Mouse (Mus musculus): ENCODE results near the gene Dmrtc2. TPM values are rescaled to one million over a fixed set of nuclear protein-coding genes. Genes with fewer than 3 reads are reported as not detected.
A peak's percentile ranks its signal among the peaks of the same experiment; 100 is the strongest.
"Not testable (repeated sequence)": the region's sequence is repeated elsewhere in the genome, so short reads cannot be mapped to it uniquely, and the experiment has no call there.

The Dmrtc2 gene
- not detected for total RNA-seq (2021)

DNA sequence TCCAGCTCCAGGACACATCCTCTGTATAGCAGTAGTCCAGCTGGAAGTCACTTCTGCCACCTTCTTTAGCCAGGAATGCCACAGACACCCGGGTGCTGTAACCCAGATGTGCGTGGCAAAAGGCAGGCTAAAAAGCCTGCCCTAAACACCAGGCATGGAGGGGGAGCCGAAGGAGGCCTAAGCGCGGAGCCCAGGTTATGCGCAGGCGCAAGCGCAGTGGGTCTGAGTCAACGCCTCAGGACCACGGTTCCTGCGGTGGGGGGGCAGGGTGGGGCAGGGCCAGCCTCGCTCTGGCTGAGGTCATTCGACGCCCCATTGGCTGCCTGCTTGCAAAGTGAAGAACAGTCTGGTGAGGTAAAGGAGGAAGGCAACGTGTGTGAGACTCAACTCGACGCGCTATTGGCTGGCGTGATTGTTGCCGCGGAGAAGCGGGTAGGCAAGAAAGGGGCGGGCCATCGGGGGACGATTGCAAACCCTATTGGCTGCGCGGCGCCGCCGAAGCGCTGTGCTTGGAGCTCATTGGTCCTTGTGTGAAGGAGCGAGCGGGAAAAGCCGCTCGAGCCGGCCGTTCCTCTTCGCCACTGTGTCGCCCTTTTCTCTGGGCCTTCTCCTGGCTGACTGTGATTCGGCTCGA, at the start of gene Dmrtc2, which contains the start of gene Lypd4:
Gene Dmrtc2, plus strand, starts transcription at position 526 of the 634 bp plus-strand sequence.
Gene Lypd4, minus strand, starts transcription at position 410 of the 634 bp plus-strand sequence.
- no peak for DNase-seq (ENCODE audit: extremely low spot score in 1 of 2, low spot score in 1 of 2)

DNA sequence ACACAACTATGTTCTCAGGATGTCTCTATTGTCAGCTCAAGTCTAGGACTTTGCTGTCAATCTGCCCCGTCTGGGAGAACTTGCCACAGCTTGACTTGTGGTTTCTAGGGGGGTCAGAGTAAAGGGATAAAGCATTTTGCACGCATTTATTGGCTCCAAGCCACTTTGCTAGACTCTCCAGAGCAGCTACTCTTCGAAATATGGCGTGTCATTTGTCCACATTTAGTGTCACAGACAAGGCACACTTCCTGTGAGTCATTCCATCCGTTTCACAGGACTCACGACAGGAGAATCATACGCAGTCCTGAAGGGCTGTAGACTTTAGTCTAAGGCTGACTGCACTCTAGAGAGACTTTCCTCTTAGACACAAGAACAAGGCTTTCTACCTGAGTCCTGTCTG, 45.4 kb upstream of the Dmrtc2 start:
- no peak for DNase-seq (ENCODE audit: extremely low spot score in 1 of 2, low spot score in 1 of 2)

DNA sequence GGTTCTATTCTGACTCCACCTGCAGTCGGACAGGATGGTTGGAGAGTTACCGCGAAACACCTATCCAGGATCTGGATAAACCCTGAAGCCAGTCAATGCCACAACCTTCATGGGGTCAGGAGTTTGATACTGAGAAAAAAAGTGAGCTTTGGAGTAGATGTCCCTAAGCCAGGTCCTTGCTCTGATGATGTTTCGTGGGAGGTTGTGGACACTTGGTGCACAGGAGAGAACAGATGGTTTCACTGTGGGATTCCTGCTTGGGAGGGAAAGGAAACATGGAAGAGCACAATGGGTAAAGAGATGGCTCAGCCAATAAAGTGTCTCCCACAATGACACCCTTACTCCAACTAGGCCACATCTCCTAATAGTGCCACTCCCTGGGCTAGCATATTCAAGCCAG, 42.7 kb upstream of the Dmrtc2 start:
- no peak for DNase-seq (ENCODE audit: extremely low spot score in 1 of 2, low spot score in 1 of 2)

DNA sequence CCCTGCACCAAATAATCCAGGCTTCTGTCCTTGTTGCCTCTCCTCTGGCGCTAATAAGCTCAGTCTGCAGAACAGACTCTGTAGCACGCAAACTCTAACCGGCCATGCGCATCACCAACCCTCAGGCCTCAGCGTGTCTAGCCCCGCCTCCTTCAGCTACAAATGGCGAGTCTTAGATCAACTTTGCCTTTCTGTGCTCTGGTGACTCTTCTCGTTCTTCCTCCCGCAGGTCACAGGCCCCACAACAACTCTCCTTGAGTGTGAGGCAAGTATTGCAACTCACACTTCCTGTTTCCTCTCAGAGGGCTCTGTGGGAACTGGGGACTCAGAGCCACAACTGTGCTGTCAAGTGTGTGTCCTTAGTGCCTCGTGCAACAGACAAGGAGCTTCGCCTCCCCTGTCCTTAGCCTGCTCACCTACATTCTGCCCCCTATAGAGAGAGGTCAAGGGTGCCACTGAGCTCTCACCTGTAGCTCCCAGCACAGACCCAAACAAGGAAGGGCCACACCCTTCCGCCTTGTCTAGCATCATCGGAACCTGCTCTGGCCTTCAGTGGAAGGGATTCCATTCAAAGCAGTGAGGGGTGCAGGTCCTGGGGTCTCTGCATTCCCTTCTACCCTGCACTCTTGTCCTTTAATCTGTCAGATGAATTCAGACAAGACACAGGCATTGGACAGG, 31.0 kb upstream of the Dmrtc2 start:
- not testable (repeated sequence) for DNase-seq (ENCODE audit: extremely low spot score in 1 of 2, low spot score in 1 of 2)

DNA sequence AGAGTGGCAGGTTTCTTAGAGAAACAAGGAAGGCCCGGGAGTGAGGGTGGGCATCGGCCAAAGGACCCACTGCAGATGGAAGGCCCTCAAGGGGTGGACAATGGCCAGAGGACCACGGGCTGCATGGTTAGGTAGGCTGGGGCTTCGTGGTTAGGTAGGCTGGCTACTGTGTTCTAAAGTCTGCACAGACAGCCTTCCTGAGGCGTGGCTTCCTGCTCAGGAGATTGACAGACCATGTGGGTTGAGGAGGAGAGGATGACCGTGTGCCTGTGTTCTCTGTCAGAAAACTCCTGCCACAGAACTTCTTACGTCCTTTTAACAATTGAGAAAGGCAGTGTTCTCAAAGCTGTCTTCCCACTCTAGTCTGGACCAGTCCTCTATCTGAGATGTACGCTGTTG, 30.4 kb upstream of the Dmrtc2 start:
- DNase-seq (ENCODE audit: extremely low spot score in 1 of 2, low spot score in 1 of 2) = no peak

DNA sequence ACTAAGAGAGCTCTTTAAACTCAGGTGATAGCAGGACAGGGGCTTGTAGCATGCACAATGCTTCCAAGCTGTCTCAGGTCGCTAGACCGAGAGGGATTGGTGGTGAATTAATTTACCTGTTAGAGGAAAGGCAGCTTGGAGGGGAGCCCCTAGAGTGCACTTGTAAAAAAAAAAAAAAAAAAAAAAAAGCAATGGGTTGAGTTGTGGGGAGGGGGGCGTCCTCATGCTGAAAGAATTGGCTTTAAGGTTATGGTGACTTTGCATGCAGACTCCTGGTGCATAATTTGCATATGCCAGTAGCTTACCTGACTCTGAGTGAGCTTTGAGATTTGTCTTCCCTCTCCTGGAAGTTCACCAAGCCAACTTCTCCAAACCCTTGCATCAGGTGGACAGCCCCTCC, 29.5 kb upstream of the Dmrtc2 start:
- DNase-seq (ENCODE audit: extremely low spot score in 1 of 2, low spot score in 1 of 2) = no peak

DNA sequence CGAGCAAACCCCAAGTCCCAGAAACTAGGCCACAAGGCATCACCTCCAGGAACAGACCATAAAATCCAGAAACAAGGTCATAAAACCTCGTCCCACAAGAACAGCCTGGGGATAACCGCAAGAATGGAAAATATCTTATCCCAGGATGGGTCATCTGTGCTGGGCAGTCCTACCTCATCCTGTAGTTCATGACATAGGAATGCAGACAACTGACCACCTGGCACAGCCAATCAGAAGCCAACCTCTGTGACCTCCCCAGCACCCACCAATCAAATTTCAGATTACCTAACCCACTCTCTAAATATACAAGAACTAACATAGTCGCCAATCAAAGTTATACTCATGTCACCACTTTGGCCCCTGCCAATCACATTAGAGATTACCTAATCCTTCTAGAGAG, 28.8 kb upstream of the Dmrtc2 start:
- no peak for DNase-seq (ENCODE audit: extremely low spot score in 1 of 2, low spot score in 1 of 2)

DNA sequence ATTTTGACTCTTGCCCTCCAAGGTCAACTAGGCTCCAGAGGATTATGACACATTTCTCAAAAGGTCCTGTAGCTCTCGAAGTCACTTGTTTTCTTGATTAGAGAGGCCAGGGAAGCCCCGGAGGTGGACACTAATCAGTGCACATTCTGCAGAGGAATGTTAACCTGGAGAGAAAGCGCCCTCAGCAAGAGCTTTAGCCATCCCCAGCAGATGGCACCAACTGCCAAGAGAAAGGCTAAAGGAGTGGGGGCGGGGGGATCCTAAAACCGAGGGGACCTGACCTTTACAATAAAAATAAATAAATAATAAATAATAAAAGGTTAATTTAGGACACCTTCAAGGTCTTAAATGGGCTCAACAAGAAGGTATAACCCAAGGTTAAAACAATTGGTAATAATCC, 25.7 kb upstream of the Dmrtc2 start:
- no peak for DNase-seq (ENCODE audit: extremely low spot score in 1 of 2, low spot score in 1 of 2)

DNA sequence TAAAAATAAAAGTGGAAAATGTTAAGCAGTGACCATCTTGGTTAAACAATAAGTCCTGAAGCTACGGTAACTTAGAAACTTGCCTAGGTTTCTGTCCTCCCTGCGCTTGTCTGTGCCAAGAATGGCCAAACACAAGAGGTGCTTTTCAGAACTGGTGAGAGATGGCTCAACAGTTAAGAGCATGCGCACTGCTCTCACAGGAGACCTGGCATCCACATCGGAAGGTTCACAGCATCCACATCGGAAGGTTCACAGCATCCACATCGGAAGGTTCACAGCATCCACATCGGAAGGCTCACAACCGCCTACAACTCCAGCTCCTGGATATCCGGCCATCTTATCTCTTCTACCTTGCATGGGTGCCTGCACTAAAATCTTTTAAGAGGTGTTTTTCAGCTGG, 24.7 kb upstream of the Dmrtc2 start:
- DNase-seq (ENCODE audit: extremely low spot score in 1 of 2, low spot score in 1 of 2) = no peak

DNA sequence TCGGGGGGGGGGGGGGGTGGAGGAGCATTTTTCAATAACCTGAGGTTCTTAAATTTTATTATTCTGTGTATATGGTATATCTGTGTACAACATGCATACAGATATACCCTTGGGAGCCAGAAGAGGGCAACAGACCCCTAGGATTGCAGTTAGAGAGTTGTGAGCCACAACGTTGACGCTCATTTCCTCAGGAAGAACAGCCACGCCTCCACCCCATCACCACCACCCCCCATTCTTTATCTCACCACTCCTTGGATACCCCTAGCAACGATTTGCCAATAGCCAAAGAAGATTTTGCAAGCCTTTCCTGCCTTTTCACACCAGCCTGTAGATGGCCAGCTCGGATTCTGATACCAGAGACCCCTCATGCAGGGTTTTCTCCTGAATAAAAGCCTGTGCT, 24.1 kb upstream of the Dmrtc2 start:
- DNase-seq (ENCODE audit: extremely low spot score in 1 of 2, low spot score in 1 of 2) = no peak

DNA sequence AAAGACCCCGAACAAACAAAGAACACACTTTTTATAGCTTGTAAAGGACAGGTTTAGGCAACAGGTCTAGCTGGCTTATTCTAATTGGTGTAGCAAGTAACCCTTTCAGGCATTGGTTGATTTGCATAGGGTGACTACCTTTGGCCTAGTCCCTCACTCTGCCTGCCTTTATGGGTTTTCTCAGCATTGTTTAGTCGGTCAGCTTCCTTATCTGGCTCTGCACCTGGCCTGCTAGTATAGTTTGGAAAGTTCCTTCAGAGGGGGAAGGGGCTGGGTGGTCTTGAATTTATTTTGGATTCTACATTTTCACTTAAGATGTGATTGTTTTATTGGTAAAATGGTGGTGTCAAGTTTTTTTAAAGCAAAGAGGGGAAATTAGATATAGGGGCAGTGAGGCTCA, 23.3 kb upstream of the Dmrtc2 start:
- DNase-seq (ENCODE audit: extremely low spot score in 1 of 2, low spot score in 1 of 2) = not testable (repeated sequence)

DNA sequence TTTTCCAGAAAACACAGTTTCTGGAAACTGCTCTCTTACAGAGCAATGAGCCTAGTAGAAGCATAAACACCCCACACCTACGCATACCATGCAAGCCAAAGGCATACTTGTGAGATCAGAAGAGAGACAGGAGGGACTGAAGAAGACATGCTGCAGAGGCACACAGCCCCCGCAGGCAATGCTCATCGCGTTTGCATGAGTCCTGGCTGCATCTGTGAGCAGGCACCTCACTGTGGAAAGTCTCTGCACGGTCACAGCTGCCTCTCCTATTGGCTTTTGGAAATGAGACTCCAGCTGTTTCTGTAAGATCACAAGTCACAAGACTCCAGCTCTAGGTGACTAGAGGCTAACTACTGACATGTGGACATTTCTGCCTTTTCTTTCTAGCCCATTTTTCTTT, 19.7 kb upstream of the Dmrtc2 start:
- peak in 1 of 2 experiments; percentile 10 for DNase-seq (ENCODE audit: extremely low spot score in 1 of 2, low spot score in 1 of 2)

DNA sequence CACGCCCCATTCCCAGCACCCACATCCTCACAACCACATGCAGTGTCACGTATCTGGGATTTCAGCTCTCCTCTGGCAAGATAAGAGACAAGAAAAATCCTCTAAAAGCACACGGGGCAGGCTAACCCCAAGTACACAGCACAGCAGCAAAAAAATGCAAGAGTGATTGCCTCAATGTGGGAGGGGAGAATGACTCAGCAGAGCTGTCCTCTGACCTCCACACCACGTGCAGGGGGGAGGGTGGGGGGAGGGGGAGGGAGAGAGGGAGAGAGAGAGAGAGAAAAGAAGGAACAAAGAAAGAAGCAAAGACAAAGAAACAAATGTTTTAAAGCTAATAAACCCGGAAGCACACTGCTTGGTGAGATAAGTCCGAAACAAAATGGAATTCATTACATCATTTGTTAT, 19.0 kb upstream of the Dmrtc2 start:
- DNase-seq (ENCODE audit: extremely low spot score in 1 of 2, low spot score in 1 of 2) = no peak

DNA sequence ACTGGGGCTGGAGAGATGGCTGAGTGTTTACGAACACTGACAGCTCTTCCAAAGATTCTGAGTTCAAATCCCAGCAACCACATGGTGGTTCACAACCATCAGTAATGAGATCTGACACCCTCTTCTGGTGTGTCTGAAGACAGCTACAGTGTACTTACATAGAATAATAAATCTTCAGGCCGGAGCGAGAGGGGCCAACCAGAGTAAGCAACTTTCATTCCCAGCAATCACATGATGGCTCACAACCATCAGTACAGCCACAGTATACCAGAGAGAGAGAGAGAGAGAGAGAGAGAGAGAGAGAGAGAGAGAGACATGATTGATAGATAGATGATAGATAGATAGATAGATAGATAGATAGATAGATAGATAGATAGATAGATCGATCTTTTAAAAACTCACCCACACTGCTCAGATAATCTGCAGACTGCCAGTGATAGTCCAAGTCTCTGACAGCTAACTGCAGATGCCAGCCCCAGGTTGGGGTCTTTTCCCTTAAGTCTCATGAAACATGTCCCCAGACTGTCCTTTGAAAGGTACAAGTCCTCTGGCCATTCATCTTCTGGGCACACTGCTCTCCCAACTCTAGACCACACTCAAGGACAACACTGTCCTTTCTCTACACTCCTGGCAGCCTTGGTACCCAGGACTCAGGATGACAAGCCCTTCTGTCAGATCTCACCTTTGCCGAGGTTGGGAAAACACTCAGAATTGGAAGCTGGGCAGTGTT, 18.1 kb upstream of the Dmrtc2 start:
- no peak for DNase-seq (ENCODE audit: extremely low spot score in 1 of 2, low spot score in 1 of 2)

DNA sequence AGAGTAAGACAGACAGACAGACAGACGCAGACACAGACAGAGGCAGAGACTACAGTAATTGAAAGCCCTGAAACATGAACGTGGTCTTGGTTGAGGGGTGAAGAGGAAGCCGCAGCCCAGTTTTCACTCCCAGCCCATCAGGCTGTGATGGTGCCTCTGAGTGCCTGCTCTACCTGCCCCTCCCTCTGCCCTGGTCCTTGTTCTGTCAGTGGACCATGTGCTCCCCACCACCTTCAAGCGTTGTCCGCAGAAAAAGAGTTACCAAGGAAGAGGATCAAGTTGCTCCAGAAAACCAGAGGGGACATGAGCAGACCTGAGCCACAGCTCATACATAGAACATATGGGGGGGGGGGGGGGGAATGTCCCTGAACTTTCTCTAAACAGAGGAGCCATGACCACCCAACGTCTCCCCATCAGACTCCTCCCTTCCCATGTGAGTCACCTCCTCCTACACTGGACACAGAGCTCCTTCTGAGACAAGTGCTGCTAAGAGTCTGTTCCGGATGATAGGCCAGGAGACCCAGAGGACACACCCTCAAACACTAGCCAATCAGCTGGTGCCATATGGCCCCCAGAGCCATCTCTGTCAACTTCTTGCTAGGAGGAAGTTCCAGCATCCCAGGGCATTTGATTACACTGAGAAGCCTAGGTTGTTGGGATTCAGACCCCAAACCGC, 17.2 kb upstream of the Dmrtc2 start:
- DNase-seq (ENCODE audit: extremely low spot score in 1 of 2, low spot score in 1 of 2) = no peak

DNA sequence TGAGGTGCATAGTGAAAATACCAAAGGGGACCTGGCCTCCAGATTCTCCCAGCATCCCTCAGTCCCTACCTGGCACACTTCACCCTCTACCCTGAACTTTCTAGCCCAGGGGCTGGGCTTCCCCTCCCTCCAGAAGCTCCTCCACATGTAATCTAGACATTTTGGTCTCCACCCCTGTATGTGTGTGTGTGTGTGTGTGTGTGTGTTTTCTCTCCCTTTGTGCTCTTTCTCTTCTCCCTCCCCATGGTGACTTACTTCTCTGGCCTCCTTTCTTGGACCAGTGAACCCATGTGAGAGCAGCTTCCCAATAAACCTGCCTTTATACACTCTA, 16.7 kb upstream of the Dmrtc2 start:
- no peak for DNase-seq (ENCODE audit: extremely low spot score in 1 of 2, low spot score in 1 of 2)

DNA sequence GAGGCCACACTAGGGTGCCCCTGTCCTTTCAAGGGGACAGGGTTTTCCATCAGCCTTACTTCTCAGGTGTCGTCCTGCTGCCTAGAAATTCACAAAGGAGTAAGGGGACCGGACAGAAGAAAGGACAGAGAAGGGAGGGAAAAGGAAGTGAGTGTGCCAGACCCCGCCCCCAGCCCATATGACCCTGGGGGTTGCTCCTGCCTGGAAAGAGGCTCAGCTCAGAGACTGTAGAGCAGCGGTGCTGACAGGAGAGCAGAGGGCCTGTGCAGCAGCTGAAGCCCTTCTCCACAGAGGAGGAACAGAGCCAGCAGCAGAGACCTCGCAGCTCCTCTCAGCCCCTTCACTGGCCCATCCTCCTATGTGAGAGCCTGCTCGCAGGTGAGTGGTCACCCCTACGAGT, 16.2 kb upstream of the Dmrtc2 start:
- no peak for DNase-seq (ENCODE audit: extremely low spot score in 1 of 2, low spot score in 1 of 2)

DNA sequence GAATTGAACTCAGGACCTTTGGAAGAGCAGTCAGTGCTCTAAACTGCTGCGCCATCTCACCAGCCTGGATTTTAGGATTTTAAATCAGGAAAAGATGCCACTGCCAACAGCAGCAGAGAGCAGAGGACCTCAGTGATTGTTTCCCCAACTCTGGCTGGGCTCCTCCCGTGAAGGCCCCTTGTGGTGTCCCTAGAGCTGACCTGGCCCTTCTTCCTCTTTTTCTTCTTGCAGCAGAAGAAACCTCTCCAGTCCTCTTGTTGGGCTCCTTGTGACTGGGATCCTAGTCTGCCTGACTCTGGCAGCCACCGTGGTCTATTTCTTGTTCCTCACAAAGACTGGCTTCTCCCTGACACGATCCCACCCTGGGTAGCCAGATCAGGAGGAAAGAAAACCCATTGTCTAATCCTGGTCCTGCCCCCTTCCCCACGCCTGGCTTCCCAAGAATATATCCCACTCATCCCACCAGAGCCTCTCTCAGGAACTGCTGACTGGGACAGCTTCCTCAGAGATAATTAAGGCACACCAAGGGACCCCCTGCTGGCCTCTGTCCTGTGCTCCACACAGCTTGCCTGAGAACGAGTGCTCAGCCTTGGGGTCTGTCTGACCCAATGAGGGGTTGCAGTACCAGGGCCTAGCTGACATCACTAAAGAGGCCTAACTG, 13.3 kb upstream of the Dmrtc2 start:
- DNase-seq (ENCODE audit: extremely low spot score in 1 of 2, low spot score in 1 of 2) = no peak

DNA sequence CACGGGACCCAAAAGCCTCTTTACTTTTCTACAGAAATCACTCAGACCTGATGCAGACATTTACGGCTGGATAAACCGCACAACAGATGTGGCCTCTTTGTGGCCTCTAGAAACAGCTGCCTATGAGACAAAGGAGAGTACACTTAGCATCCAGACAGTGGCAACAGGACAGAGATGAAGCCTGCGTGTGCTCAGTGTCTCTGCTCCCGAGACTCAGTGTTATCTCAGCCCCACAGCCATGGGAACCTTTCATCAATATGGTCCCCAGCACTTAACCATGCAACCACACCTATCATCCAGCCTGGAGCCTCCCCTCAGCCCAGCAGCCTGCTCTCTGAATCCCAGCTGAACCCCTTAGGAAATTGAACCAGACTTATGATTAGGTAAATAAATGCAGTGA, 10.6 kb upstream of the Dmrtc2 start:
- no peak for DNase-seq (ENCODE audit: extremely low spot score in 1 of 2, low spot score in 1 of 2)

DNA sequence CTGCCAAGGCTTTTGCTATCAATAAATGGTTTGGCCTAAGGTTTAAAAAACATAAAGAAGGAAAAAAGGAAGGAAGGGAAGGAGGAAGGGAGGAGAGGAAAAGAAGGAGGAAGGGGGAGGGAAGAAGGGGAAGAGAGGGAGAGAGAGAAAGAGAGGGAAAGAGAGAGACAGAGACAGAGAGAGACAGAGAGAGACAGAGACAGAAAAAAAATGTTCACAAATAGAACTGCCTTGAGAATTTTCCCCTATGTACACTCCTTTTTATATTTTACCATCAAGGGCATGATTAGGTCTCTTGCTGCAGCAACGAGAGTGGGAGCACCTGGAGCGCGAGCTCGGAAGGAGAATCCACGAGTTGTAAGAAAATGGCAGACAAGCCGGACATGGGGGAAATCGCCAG, 7.9 kb upstream of the Dmrtc2 start, which contains the start of gene Gm9844:
Gene Gm9844, plus strand, starts transcription at position 301 of the 400 bp plus-strand sequence.
- no peak for DNase-seq (ENCODE audit: extremely low spot score in 1 of 2, low spot score in 1 of 2)

DNA sequence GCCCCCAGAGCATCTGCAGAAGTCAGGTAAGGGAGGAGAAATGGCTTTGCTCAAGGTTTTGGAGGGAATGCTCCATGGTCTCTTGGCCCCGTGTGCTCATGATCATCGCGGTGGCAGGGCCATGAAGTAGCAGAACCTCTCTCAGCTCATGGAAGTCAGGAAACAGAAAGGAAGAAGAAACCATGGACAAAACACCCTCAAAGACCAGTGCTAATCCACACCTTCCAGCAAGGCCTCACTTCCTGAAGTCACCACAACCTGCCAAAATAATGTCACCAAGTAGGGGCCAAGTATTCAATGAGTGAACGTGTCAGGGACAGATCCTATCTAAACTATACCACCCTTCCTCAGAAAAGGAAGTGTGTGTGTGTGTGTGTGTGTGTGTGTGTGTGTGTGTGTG, 7.0 kb upstream of the Dmrtc2 start:
- no peak for DNase-seq (ENCODE audit: extremely low spot score in 1 of 2, low spot score in 1 of 2)
